Mouse (Mus musculus) stomach, embryonic 14.5 days (tissue): ENCODE results near the gene Pi4ka. TPM values are rescaled to one million over a fixed set of nuclear protein-coding genes. Genes with fewer than 3 reads are reported as not detected.
A peak's percentile ranks its signal among the peaks of the same experiment; 100 is the strongest.

Experiments
- ATAC-seq: fragments of 200-750 bp; cut with Nextera tagmentation; 2 replicates; pipeline ENCODE4 v1.8.0; 2017; ENCODE audit warnings: low read depth, moderate TSS enrichment; ENCODE audit not compliant: insufficient number of reproducible peaks, insufficient read depth, low FRiP score
- H3K27ac ChIP-seq: fragments of 300-500 bp; sonication (generic); 2 replicates; pipeline ENCODE4 v1.5.1; 2014; ENCODE audit warnings: mild to moderate bottlenecking, low read length, moderate library complexity, mixed read lengths
- H3K27me3 ChIP-seq: fragments of 300-500 bp; sonication (generic); 2 replicates; pipeline ENCODE4 v1.6.1; 2014; ENCODE audit warnings: low read length, control low read depth, mixed read lengths; ENCODE audit not compliant: control insufficient read depth, insufficient read depth
- H3K36me3 ChIP-seq: fragments of 300-500 bp; sonication (generic); 2 replicates; pipeline ENCODE4 v1.6.1; 2014; ENCODE audit warnings: mild to moderate bottlenecking, control low read depth, low read length, moderate library complexity, mixed read lengths; ENCODE audit not compliant: control insufficient read depth, insufficient read depth
- H3K4me1 ChIP-seq: fragments of 300-500 bp; sonication (generic); 2 replicates; pipeline ENCODE4 v1.6.1; 2014; ENCODE audit warnings: low read length, control low read depth, mixed read lengths; ENCODE audit not compliant: control insufficient read depth, insufficient read depth
- H3K4me2 ChIP-seq: fragments of 300-500 bp; sonication (generic); replicated peaks from 2 replicates; pipeline ENCODE4 v1.6.1; 2014; ENCODE audit warnings: low read depth, low read length, control low read depth
- H3K4me3 ChIP-seq: fragments of 300-500 bp; sonication (generic); 2 replicates; pipeline ENCODE4 v1.5.1; 2014; ENCODE audit warnings: low read depth, low read length, control low read depth
- H3K9ac ChIP-seq: fragments of 300-500 bp; sonication (generic); replicated peaks from 2 replicates; pipeline ENCODE4 v1.6.1; 2014; ENCODE audit warnings: low read depth, mild to moderate bottlenecking, control low read depth, low read length, moderate library complexity, mixed read lengths
- H3K9me3 ChIP-seq: fragments of 300-500 bp; sonication (generic); 2 replicates; pipeline ENCODE4 v1.6.1; 2016; ENCODE audit warnings: low read depth, low read length, control low read depth; ENCODE audit not compliant: control insufficient read depth
- WGBS: fragments of 180-500 bp; shearing (Covaris S2); extraction: QIAGEN DNeasy Blood & Tissue Kit; methylation state at CpG from one replicate; pipeline ENCODE4 v1.1.7; 2014; 5-methylcytosine and 5-hydroxymethylcytosine counted together
- polyA plus RNA-seq: library from polyadenylated mRNA; unstranded; fragments of >200 nt; fragmentation: Nextera tagmentation; extraction: Ambion mirVana; gene quantifications from 2 replicates; pipeline ENCODE4 v1.2.1, GENCODE M21; 2014

The Pi4ka gene
- polyA plus RNA-seq, 1 experiment from 2014 or later, result 42.8 TPM

DNA sequence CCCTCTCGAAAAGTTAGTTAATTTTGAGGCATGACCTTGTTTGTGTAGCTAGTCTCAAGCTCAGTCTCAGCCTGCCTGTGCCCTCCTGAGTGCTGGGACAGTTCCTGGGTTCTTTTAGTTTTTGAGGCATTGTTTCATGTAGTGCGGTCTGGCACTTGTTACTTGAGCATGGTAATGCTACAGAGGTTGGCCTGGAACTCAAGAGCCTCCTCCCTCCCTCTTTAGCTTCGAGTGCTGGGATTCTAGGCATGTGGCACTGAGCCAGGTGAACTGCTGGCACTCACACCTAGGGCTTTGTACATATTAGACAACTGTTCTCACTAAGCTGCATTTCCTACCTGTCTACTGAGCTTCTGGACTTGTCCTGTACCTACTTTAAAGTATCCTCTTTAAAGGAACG, 158.4 kb downstream of the Pi4ka start:
- Histone ChIP-seq H3K27ac (no peak overlapping the region), H3K9ac (no peak overlapping the region), H3K27me3 (no peaks in the 10 kb centered on the region), H3K36me3 (no peaks in the 10 kb centered on the region), H3K4me1 (peaks cover 14% of the 10 kb centered on the region; the same call in 1 of the 2 replicates), H3K9me3 (no peaks in the 10 kb centered on the region), H3K4me3 (no peak overlapping the region), H3K4me2 (no peak overlapping the region)
- 66% methylated on average over 4 of the region's 4 CpGs for WGBS
- ATAC-seq, result 0 out of 2 replicates have a peak, but pooled peaks have one; percentile 29

DNA sequence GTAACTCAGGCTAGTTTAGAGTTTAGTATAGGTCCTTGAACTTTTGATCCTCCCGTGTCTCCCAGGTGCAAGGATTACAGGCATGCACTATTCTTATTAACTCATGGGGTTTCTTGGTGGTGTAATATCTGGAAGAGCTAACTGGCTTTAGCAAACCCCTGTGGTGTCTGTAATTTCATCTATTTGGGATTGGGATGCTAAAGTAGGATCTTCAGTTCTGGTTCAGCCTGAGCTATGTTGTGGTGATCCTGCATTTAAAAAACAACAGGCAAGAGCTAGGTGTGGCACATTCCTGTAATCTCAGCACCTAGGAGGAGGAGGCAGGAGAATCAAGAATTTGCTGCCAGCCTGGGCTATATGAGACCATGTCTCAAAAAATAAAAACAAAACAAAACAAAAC, 161.1 kb downstream of the Pi4ka start:
- no peaks in the 10 kb centered on the region for H3K9me3 ChIP-seq
- WGBS, result 73% methylated on average over 1 of the region's 1 CpGs
- H3K36me3 ChIP-seq, result no peaks in the 10 kb centered on the region
- H3K4me1 ChIP-seq, result peaks cover 2% of the 10 kb centered on the region; the same call in 1 of the 2 replicates
- ATAC-seq, result no peak
- H3K27me3 ChIP-seq, result no peaks in the 10 kb centered on the region
- H3K27ac ChIP-seq, result no peak overlapping the region
- H3K4me2 ChIP-seq, result no peak overlapping the region
- H3K9ac ChIP-seq, result no peak overlapping the region
- no peak overlapping the region for H3K4me3 ChIP-seq

DNA sequence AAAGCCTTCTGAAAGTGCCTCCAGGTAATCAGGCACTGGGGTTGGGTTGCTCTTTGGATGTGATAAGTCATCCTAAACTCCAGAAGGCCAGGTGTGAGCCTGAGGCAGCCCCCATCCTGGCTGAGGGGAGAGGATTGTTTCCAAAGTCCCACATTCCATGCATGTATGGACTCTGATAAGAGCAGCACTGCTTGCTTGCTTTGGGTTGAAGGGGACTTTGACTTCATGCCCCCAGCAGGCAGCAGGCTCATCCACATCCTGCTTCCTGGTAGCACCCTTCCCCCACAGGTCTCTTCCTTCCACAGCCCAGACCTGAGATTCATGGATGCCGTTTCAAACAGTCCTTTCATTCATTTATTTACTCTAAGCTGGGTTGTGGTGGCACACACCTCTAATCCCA, 162.4 kb downstream of the Pi4ka start:
- peaks cover 10% of the 10 kb centered on the region for H3K4me1 ChIP-seq
- H3K27ac ChIP-seq, result no peak overlapping the region; the same call in 1 of the 2 replicates
- H3K9me3 ChIP-seq, result no peaks in the 10 kb centered on the region
- no peak for ATAC-seq
- 34% methylated on average over 1 of the region's 1 CpGs for WGBS
- no peak overlapping the region for H3K4me2 ChIP-seq
- no peaks in the 10 kb centered on the region for H3K36me3 ChIP-seq
- H3K27me3 ChIP-seq, result no peaks in the 10 kb centered on the region
- H3K9ac ChIP-seq, result no peak overlapping the region
- no peak overlapping the region for H3K4me3 ChIP-seq

DNA sequence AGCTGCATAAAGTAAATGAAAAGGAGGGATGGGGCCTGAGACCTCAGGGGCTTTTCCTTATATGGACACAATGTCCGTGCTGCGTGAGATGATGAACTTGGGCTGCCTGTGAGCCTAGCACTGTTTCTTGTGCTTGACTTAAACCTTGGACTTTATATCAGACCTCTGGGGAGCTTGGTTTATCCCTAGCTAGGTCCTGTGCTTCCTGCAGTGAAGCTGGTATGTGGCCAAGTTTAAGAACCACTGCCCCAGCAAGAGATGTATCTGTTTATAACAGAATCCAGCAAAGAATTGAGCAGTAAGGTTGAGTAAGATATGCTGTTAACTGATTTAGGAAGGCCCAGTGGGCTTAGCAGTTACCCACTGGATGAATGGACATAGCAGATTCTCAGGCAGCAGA, 166.7 kb downstream of the Pi4ka start:
- no peak for ATAC-seq
- Histone ChIP-seq H3K4me1 (peaks cover 28% of the 10 kb centered on the region), H3K27me3 (no peaks in the 10 kb centered on the region), H3K9me3 (no peaks in the 10 kb centered on the region), H3K9ac (no peak overlapping the region), H3K36me3 (no peaks in the 10 kb centered on the region), H3K4me2 (no peak overlapping the region), H3K4me3 (no peak overlapping the region), H3K27ac (peak overlapping the region; percentile 16; the same call in 1 of the 2 replicates)
- 64% methylated on average over 2 of the region's 2 CpGs for WGBS

DNA sequence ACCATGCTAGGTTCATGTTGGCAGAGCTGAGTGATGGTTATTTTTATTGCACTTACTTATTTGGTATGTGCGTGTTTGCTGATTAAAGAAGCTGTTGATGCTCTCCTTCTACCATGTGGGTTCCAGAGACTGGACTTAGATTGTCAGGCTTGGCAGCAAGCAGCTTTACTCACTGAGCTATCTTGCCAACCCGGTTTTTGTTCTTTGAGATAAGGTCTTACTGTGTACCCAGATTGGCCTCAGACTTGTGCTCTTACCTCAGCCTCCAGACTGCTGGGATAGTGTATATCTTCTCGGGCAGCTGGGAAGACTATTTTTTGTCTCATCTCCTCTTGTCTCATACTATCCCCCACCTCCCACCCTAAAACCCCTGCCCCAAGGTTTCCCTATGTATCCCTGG, 168.5 kb downstream of the Pi4ka start:
- Histone ChIP-seq H3K27me3 (no peaks in the 10 kb centered on the region), H3K4me3 (no peak overlapping the region), H3K4me1 (peaks cover 31% of the 10 kb centered on the region), H3K27ac (no peak overlapping the region), H3K36me3 (no peaks in the 10 kb centered on the region), H3K9me3 (no peaks in the 10 kb centered on the region), H3K4me2 (no peak overlapping the region), H3K9ac (no peak overlapping the region)
- 67% methylated on average over 3 of the region's 3 CpGs for WGBS
- ATAC-seq, result no peak

DNA sequence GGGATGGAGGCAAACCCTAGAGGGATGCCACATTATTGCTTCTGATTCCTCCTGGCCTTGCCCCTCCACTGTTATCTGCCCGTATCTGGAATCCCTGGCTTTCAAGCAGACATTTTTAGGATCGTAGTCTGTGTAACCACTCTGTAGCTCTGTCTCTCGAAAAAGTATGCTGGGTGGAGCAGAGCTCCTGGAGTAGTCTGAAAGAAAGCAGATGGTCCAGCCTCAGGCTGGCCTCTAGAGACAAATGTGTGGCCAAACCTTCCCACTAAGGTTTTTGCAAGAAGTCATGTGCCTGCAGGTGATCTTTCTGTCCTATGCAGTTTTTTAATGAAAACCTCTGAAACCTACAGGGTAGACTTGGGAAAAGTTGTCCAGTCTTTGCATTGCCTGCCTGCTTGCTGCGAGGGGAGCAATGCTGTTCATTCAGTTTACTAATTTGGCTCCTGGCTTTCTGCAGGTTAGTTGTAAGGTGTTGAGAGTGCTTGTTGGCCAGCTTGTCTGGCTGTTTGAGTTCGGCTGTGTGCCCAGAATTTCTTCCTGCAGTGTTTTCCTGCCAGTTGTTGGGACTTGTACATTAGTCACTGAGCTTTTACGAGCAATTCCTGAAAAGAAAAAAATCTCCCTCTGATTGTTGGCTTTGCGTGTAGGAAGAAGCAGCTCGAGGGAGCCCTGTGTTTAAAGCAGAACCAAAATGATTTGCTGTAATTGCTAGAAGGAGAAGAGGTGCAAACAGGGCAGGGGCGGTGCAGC, 171.0 kb downstream of the Pi4ka start:
- H3K4me1 ChIP-seq, result peaks cover 31% of the 10 kb centered on the region
- H3K9me3 ChIP-seq, result no peaks in the 10 kb centered on the region
- no peaks in the 10 kb centered on the region for H3K27me3 ChIP-seq
- peak overlapping the region; percentile 78 for H3K4me2 ChIP-seq
- H3K4me3 ChIP-seq, result peak overlapping the region; percentile 74
- H3K36me3 ChIP-seq, result no peaks in the 10 kb centered on the region
- WGBS, result 27% methylated on average over 9 of the region's 9 CpGs
- H3K9ac ChIP-seq, result 0 out of 2 replicates have a peak overlapping the region, but pooled peaks have one; percentile 67
- ATAC-seq, result no peak
- peak overlapping the region; percentile 39 for H3K27ac ChIP-seq

DNA sequence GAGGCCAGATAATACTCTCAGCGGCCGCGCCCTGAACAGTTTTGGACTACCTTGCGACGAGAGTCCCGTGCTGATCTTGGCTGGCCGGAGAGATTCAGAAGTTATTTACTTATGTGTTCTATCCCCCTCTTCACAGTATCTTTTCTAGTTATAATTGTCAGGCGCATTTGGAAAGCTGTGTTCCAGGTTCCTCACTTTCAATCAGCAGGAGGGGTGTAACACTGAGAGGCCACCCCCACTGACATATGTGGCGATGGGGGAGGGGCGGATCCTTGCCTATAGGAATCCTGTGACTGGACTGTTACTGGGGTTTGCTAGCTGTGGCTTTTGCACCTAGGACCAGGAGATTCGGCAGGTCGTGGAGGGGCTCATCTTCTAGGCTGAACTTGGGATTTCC, 171.6 kb downstream of the Pi4ka start:
- Histone ChIP-seq H3K27me3 (no peaks in the 10 kb centered on the region), H3K4me2 (peak overlapping the region; percentile 78), H3K9ac (peak overlapping the region; percentile 67), H3K9me3 (no peaks in the 10 kb centered on the region; the same call in 1 of the 2 replicates), H3K27ac (peak overlapping the region; percentile 84; the same call in 1 of the 2 replicates), H3K36me3 (no peaks in the 10 kb centered on the region), H3K4me1 (peaks cover 25% of the 10 kb centered on the region), H3K4me3 (peak overlapping the region; percentile 74)
- 3% methylated on average over 12 of the region's 12 CpGs for WGBS
- no peak for ATAC-seq

DNA sequence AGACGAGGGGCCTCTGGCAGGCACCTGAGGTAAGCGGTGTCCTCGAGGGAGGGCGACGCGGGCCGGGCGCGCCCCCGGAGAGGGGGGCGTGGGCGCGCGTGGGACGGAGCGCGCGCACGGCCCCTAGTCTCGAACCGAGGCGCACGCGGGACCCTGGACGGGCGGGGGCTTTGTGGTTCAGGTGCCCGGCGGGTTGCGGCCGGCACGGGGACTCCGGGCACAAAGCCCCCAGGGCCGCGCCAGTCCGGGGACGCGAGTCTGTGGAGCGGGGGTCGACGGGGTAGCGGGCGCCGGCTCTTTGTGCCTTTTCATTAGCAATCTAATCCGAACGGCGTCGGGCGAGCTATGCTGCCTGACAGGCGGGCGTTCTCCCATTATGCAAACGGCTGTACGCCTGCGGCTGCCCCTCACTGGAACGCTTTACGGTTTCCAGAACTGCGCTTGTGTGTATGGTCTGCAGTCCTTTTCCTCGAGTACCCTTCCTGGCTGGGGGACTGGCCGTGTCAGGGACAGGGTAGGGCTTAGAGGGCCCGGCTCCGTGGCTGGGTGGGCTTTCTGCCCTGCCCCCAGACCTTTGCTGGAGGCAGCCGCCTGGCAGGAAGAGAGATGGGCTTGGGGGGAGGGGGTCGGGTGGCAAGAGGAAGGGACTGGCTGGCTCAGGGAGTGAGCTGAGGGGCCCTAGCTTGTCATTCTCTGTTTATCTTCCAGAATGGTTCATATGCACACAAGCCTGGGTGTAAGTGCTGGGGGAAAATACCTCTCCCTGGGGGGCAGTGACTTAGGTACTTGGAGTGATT, 172.2 kb downstream of the Pi4ka start:
- Histone ChIP-seq H3K4me1 (peaks cover 22% of the 10 kb centered on the region), H3K4me3 (peak overlapping the region; percentile 74), H3K36me3 (no peaks in the 10 kb centered on the region), H3K27me3 (no peaks in the 10 kb centered on the region), H3K9me3 (no peaks in the 10 kb centered on the region; the same call in 1 of the 2 replicates), H3K27ac (peak overlapping the region; percentile 84), H3K9ac (peak overlapping the region; percentile 67), H3K4me2 (peak overlapping the region; percentile 78)
- 1% methylated on average over 57 of the region's 62 CpGs for WGBS
- peak; percentile 26 for ATAC-seq
